Mouse (Mus musculus): ENCODE measurements around the gene Adprm. TPM values are rescaled to one million over a fixed set of nuclear protein-coding genes. Genes with fewer than 3 reads are reported as not detected.

Gene Adprm
- total and polyA plus RNA-seq, 2 experiments: 14.0 to 36.5 TPM

GRCm38 (mm10) chr11:67080168-67080567 lies 27.8 kb upstream of the Adprm start:
- H3K4me1 ChIP-seq (ENCODE audit: control insufficient read depth, insufficient read depth, low read length): no peaks in the 10 kb centered on the region
- no peaks in the 10 kb centered on the region for H3K36me3 ChIP-seq (ENCODE audit: control insufficient read depth, insufficient read depth, low read length)
- 2% methylated on average over 3 of the region's 3 CpGs for WGBS
- DNase-seq (ENCODE audit: extremely low read depth, low read depth, low spot score): peak; percentile 39
- H3K79me2 ChIP-seq (ENCODE audit: control insufficient read depth, insufficient read depth, low read length): no peaks in the 10 kb centered on the region
- H3K27me3 ChIP-seq (ENCODE audit: control insufficient read depth, insufficient read depth, low read length): peaks cover 5% of the 10 kb centered on the region; the same call in 1 of the 2 replicates
- no peak overlapping the region for H3K4me3 ChIP-seq (ENCODE audit: insufficient read depth, low read depth, low read length)
- TF ChIP-seq POLR2A (IDR thresholded peaks at IDR 0.05; ENCODE audit: extremely low read depth, insufficient read depth, low read length) (no peak), CTCF (IDR thresholded peaks at IDR 0.05; ENCODE audit: low read depth, low read length) (peak; percentile 59; the same call in 1 of the 2 replicates)
- H3K27ac ChIP-seq (replicated peaks; ENCODE audit: insufficient read depth, low read depth, low read length): no peak overlapping the region
- H3K9ac ChIP-seq (ENCODE audit: low read depth, low read length): no peak overlapping the region

DNA sequence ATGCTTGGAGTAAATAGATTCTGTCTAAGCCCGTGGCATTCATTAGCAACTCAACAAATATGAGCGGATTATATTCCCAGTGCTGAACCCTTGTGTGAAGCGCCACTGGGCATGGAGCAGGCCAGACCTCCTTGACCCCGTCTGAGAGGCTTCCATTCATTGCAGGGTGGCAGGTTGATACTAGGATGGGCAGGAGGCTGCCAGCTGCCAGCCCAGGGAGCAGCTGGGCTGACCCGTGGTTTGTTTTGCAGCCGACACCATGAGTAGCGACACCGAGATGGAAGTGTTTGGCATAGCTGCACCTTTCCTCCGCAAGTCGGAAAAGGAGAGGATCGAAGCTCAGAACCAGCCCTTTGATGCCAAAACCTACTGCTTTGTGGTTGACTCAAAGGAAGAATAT lies 27.3 kb upstream of the Adprm start:
- no peaks in the 10 kb centered on the region for H3K4me1 ChIP-seq (ENCODE audit: control insufficient read depth, insufficient read depth, low read length)
- H3K4me3 ChIP-seq (ENCODE audit: insufficient read depth, low read depth, low read length): no peak overlapping the region
- WGBS: 78% methylated on average over 11 of the region's 11 CpGs
- no peak for DNase-seq (ENCODE audit: extremely low read depth, low read depth, low spot score)
- no peak for TF ChIP-seq CTCF (IDR thresholded peaks at IDR 0.05; ENCODE audit: low read depth, low read length)
- TF ChIP-seq POLR2A (IDR thresholded peaks at IDR 0.05; ENCODE audit: extremely low read depth, insufficient read depth, low read length): no peak
- H3K9ac ChIP-seq (ENCODE audit: low read depth, low read length): no peak overlapping the region
- no peaks in the 10 kb centered on the region for H3K36me3 ChIP-seq (ENCODE audit: control insufficient read depth, insufficient read depth, low read length)
- H3K27me3 ChIP-seq (ENCODE audit: control insufficient read depth, insufficient read depth, low read length): 0 out of 2 replicates have a peak, but pooled peaks cover 3% of the 10 kb centered on the region
- H3K79me2 ChIP-seq (ENCODE audit: control insufficient read depth, insufficient read depth, low read length): no peaks in the 10 kb centered on the region
- H3K27ac ChIP-seq (replicated peaks; ENCODE audit: insufficient read depth, low read depth, low read length): no peak overlapping the region

GRCm38 (mm10) chr11:67078888-67079287 lies 26.5 kb upstream of the Adprm start:
- H3K27me3 ChIP-seq (ENCODE audit: control insufficient read depth, insufficient read depth, low read length): no peaks in the 10 kb centered on the region
- 86% methylated on average over 6 of the region's 6 CpGs for WGBS
- DNase-seq (ENCODE audit: extremely low read depth, low read depth, low spot score): no peak

GRCm38 (mm10) chr11:67078000-67078399 lies 25.6 kb upstream of the Adprm start, which contains the start of gene Myh3:
TSS of gene Myh3 (plus strand) at chr11:67078300.
- H3K27ac ChIP-seq (replicated peaks; ENCODE audit: insufficient read depth, low read depth, low read length): no peak within 1 kb of the TSS
- TF ChIP-seq POLR2A (IDR thresholded peaks at IDR 0.05; ENCODE audit: extremely low read depth, insufficient read depth, low read length) (no peak), CTCF (IDR thresholded peaks at IDR 0.05; ENCODE audit: low read depth, low read length) (no peak)
- 81% methylated on average over 5 of the region's 5 CpGs for WGBS

More at GRCm38 (mm10) chr11:67078888-67079287, 26.5 kb upstream of the Adprm start:
- H3K4me1 ChIP-seq (ENCODE audit: control insufficient read depth, insufficient read depth, low read length): no peaks in the 10 kb centered on the region
- H3K79me2 ChIP-seq (ENCODE audit: control insufficient read depth, insufficient read depth, low read length): no peaks in the 10 kb centered on the region
- H3K27ac ChIP-seq (replicated peaks; ENCODE audit: insufficient read depth, low read depth, low read length): no peak overlapping the region
- H3K9ac ChIP-seq (ENCODE audit: low read depth, low read length): no peak overlapping the region
- H3K4me3 ChIP-seq (ENCODE audit: insufficient read depth, low read depth, low read length): no peak overlapping the region
- H3K36me3 ChIP-seq (ENCODE audit: control insufficient read depth, insufficient read depth, low read length): no peaks in the 10 kb centered on the region
- no peak for TF ChIP-seq CTCF (IDR thresholded peaks at IDR 0.05; ENCODE audit: low read depth, low read length)
- no peak for TF ChIP-seq POLR2A (IDR thresholded peaks at IDR 0.05; ENCODE audit: extremely low read depth, insufficient read depth, low read length)

GRCm38 (mm10) chr11:67077435-67077834 lies 25.0 kb upstream of the Adprm start:
- Histone ChIP-seq H3K79me2 (ENCODE audit: control insufficient read depth, insufficient read depth, low read length) (no peaks in the 10 kb centered on the region), H3K36me3 (ENCODE audit: control insufficient read depth, insufficient read depth, low read length) (no peaks in the 10 kb centered on the region), H3K9ac (ENCODE audit: low read depth, low read length) (no peak overlapping the region), H3K4me3 (ENCODE audit: insufficient read depth, low read depth, low read length) (no peak overlapping the region), H3K27ac (replicated peaks; ENCODE audit: insufficient read depth, low read depth, low read length) (no peak overlapping the region), H3K4me1 (ENCODE audit: control insufficient read depth, insufficient read depth, low read length) (no peaks in the 10 kb centered on the region), H3K27me3 (ENCODE audit: control insufficient read depth, insufficient read depth, low read length) (no peaks in the 10 kb centered on the region)
- no peak for TF ChIP-seq CTCF (IDR thresholded peaks at IDR 0.05; ENCODE audit: low read depth, low read length)
- TF ChIP-seq POLR2A (IDR thresholded peaks at IDR 0.05; ENCODE audit: extremely low read depth, insufficient read depth, low read length): no peak
- DNase-seq (ENCODE audit: extremely low read depth, low read depth, low spot score): no peak
- WGBS: 66% methylated on average over 3 of the region's 3 CpGs

More at GRCm38 (mm10) chr11:67078000-67078399, 25.6 kb upstream of the Adprm start, which contains the start of gene Myh3:
- no peaks in the 10 kb centered on the region for H3K36me3 ChIP-seq (ENCODE audit: control insufficient read depth, insufficient read depth, low read length)
- H3K27me3 ChIP-seq (ENCODE audit: control insufficient read depth, insufficient read depth, low read length): no peaks in the 10 kb centered on the region
- H3K79me2 ChIP-seq (ENCODE audit: control insufficient read depth, insufficient read depth, low read length): no peaks in the 10 kb centered on the region
- H3K4me1 ChIP-seq (ENCODE audit: control insufficient read depth, insufficient read depth, low read length): no peaks in the 10 kb centered on the region
- DNase-seq (ENCODE audit: extremely low read depth, low read depth, low spot score): no peak
- H3K9ac ChIP-seq (ENCODE audit: low read depth, low read length): no peak within 1 kb of the TSS
- H3K4me3 ChIP-seq (ENCODE audit: insufficient read depth, low read depth, low read length): no peak within 1 kb of the TSS

GRCm38 (mm10) chr11:67076781-67077180 lies 24.4 kb upstream of the Adprm start:
- Histone ChIP-seq H3K36me3 (ENCODE audit: control insufficient read depth, insufficient read depth, low read length) (no peaks in the 10 kb centered on the region), H3K9ac (ENCODE audit: low read depth, low read length) (no peak overlapping the region), H3K27ac (replicated peaks; ENCODE audit: insufficient read depth, low read depth, low read length) (no peak overlapping the region), H3K79me2 (ENCODE audit: control insufficient read depth, insufficient read depth, low read length) (no peaks in the 10 kb centered on the region), H3K4me3 (ENCODE audit: insufficient read depth, low read depth, low read length) (no peak overlapping the region), H3K27me3 (ENCODE audit: control insufficient read depth, insufficient read depth, low read length) (no peaks in the 10 kb centered on the region), H3K4me1 (ENCODE audit: control insufficient read depth, insufficient read depth, low read length) (no peaks in the 10 kb centered on the region)
- WGBS: 84% methylated on average over 5 of the region's 5 CpGs
- DNase-seq (ENCODE audit: extremely low read depth, low read depth, low spot score): no peak
- no peak for TF ChIP-seq CTCF (IDR thresholded peaks at IDR 0.05; ENCODE audit: low read depth, low read length)
- no peak for TF ChIP-seq POLR2A (IDR thresholded peaks at IDR 0.05; ENCODE audit: extremely low read depth, insufficient read depth, low read length)
